Mouse (Mus musculus): ENCODE measurements around the gene Pced1a.

The Pced1a gene

GRCm38 (mm10) chr2:130436769-130437168, 12.3 kb upstream of the Pced1a start:
- no peak for DNase-seq (ENCODE audit: low read depth)

GRCm38 (mm10) chr2:130433152-130433551, 8.7 kb upstream of the Pced1a start:
- peak; percentile 62 for DNase-seq (ENCODE audit: low read depth)

- no peak for DNase-seq (ENCODE audit: low read depth)
Measured at GRCm38 (mm10) chr2:130432157-130432556, 7.7 kb upstream of the Pced1a start.

GRCm38 (mm10) chr2:130430484-130430883, 6.0 kb upstream of the Pced1a start:
- DNase-seq (ENCODE audit: low read depth) = no peak

- DNase-seq (ENCODE audit: low read depth) = no peak
Measured at GRCm38 (mm10) chr2:130429851-130430250, 5.3 kb upstream of the Pced1a start.

- no peak for DNase-seq (ENCODE audit: low read depth)
Measured at GRCm38 (mm10) chr2:130425112-130425511, 611 bp upstream of the Pced1a start.

- DNase-seq (ENCODE audit: low read depth) = peak; percentile 50
Measured at GRCm38 (mm10) chr2:130423397-130424125, 940 bp downstream of the Pced1a start.

- no peak for DNase-seq (ENCODE audit: low read depth)
Measured at GRCm38 (mm10) chr2:130421781-130422620, 2.5 kb downstream of the Pced1a start.

- no peak for DNase-seq (ENCODE audit: low read depth)
Measured at GRCm38 (mm10) chr2:130414094-130414856, 10.2 kb downstream of the Pced1a start.

GRCm38 (mm10) chr2:130412775-130413174, 11.7 kb downstream of the Pced1a start:
- DNase-seq (ENCODE audit: low read depth) = no peak

GRCm38 (mm10) chr2:130411558-130412495, 12.7 kb downstream of the Pced1a start:
- DNase-seq (ENCODE audit: low read depth) = peak; percentile 58

- no peak for DNase-seq (ENCODE audit: low read depth)
Measured at GRCm38 (mm10) chr2:130408194-130408593, 16.3 kb downstream of the Pced1a start.

- DNase-seq (ENCODE audit: low read depth) = no peak
Measured at GRCm38 (mm10) chr2:130406178-130406577, 18.3 kb downstream of the Pced1a start, which contains the start of gene Tmem239. Tmem239 (plus strand) TSS chr2:130406478.

- DNase-seq (ENCODE audit: low read depth) = no peak
Measured at GRCm38 (mm10) chr2:130404939-130405338, 19.6 kb downstream of the Pced1a start, which contains the start of the genes Gm28372 and 1700020A23Rik. Gm28372 (plus strand) TSS chr2:130405239. 1700020A23Rik (plus strand) TSS chr2:130405259.

- no peak for DNase-seq (ENCODE audit: low read depth)
Measured at GRCm38 (mm10) chr2:130401891-130402290, 22.6 kb downstream of the Pced1a start.

- DNase-seq (ENCODE audit: low read depth) = no peak
Measured at GRCm38 (mm10) chr2:130400046-130400445, 24.5 kb downstream of the Pced1a start.

- DNase-seq (ENCODE audit: low read depth) = no peak
Measured at GRCm38 (mm10) chr2:130398091-130398490, 26.4 kb downstream of the Pced1a start.

GRCm38 (mm10) chr2:130397186-130397985, 27.1 kb downstream of the Pced1a start, which contains the start of gene Cpxm1:
Cpxm1 (minus strand) TSS chr2:130397574.
- no peak for DNase-seq (ENCODE audit: low read depth)

GRCm38 (mm10) chr2:130395696-130396095, 28.8 kb downstream of the Pced1a start:
- DNase-seq (ENCODE audit: low read depth) = no peak

- no peak for DNase-seq (ENCODE audit: low read depth)
Measured at GRCm38 (mm10) chr2:130392836-130393235, 31.7 kb downstream of the Pced1a start.

Measured in c-Kit-positive CD71-negative TER-119-negative erythroid progenitor cells, embryonic 14.5 days (primary cell).